Mouse (Mus musculus): Measurements from ENCODE around the gene Bloc1s5. TPM values are rescaled to one million over a fixed set of nuclear protein-coding genes. Genes with fewer than 3 reads are reported as not detected.
"Not testable (repeated sequence)": the region's sequence is repeated elsewhere in the genome, so short reads cannot be mapped to it uniquely, and the experiment has no call there.

The Bloc1s5 gene
- polyA plus RNA-seq, 1 experiment from 2014 or later: 19.7 TPM

DNA sequence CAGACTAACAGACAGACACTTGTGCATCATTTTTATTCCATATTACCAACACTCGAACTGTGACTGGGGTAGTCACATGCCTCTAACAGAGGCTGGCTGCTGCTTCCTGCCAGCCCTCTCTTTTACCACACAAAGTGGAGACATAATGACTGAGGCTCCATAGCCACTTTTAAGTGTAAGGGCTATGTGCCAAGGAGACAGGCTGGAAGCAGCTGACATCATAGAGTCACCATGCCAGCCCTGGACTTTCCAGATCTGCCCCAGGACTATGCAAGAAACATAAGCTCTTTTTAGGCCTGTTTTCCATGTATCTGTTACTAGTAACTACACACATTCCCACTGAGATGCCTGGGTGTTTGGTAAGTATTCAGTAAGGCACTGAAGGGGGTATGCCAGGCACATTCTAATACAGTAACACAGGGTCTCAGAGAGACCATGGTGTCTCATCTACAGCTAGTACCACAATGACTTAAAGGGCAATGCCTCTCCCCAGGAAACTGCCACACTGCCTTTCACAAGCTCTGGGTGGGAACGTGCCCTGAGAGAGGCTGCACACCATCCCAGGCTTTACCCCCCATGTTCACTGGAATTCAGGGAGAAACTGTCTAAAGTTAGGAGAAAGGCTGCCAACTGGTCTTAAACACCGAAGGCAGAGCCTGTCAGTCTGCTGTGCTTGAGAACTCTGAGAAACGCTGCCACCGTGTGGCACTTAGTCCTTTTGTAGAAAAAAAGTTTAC lies 9.2 kb downstream of the Bloc1s5 start:
- peak overlapping the region; percentile 32; the same call in 1 of the 2 replicates for H3K27ac ChIP-seq (ENCODE audit: low read length)
- no peak for ATAC-seq (replicated peaks; ENCODE audit: extremely low read depth, insufficient read depth, low FRiP score)
- H3K4me3 ChIP-seq (ENCODE audit: low read length): no peak overlapping the region
- H3K9ac ChIP-seq (ENCODE audit: low read length): no peak overlapping the region
- WGBS: 24% methylated on average over 5 of the region's 5 CpGs
- peaks cover 8% of the 10 kb centered on the region for H3K36me3 ChIP-seq (ENCODE audit: control insufficient read depth, insufficient read depth)
- H3K27me3 ChIP-seq (ENCODE audit: control insufficient read depth, insufficient read depth, low read length): no peaks in the 10 kb centered on the region
- H3K4me2 ChIP-seq (ENCODE audit: low read depth, low read length): no peak overlapping the region
- peaks cover 6% of the 10 kb centered on the region for H3K4me1 ChIP-seq (ENCODE audit: control insufficient read depth, insufficient read depth, low read length)
- H3K9me3 ChIP-seq (replicated peaks; ENCODE audit: control insufficient read depth, low read length): no peaks in the 10 kb centered on the region

DNA sequence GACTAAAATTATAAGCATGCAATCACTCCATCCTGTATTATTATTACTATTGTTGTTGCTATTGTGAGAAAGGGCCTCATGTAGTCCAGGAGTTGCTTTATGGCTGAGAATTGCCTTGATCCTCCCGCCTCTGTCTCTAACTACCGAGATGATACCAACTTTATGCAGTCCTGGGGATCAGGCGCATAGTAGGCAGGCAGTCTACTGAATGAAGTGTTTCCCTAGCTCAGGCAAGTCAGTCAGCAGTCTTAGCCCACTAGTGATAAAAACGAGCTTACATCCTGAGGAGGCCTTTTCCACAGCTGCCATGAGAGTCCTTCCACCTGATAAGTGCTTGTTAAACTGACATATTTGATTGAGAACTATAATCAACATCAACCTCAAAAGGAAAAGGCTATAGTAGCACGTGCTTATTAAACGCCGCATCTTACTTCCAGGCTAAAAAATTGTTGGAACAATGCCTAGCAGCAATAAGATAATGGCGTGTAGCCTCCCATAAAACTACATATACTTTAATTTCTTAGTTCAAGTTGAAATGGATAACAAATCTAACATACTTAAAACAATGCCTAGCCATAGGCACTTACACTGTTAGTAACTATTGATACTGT lies 10.5 kb downstream of the Bloc1s5 start:
- Histone ChIP-seq H3K4me2 (ENCODE audit: low read depth, low read length) (no peak overlapping the region), H3K27me3 (ENCODE audit: control insufficient read depth, insufficient read depth, low read length) (no peaks in the 10 kb centered on the region), H3K27ac (ENCODE audit: low read length) (no peak overlapping the region), H3K9me3 (replicated peaks; ENCODE audit: control insufficient read depth, low read length) (no peaks in the 10 kb centered on the region), H3K4me3 (ENCODE audit: low read length) (no peak overlapping the region), H3K4me1 (ENCODE audit: control insufficient read depth, insufficient read depth, low read length) (peaks cover 6% of the 10 kb centered on the region), H3K9ac (ENCODE audit: low read length) (no peak overlapping the region), H3K36me3 (ENCODE audit: control insufficient read depth, insufficient read depth) (peaks cover 2% of the 10 kb centered on the region; the same call in 1 of the 2 replicates)
- ATAC-seq (replicated peaks; ENCODE audit: extremely low read depth, insufficient read depth, low FRiP score): no peak
- 73% methylated on average over 8 of the region's 8 CpGs for WGBS

DNA sequence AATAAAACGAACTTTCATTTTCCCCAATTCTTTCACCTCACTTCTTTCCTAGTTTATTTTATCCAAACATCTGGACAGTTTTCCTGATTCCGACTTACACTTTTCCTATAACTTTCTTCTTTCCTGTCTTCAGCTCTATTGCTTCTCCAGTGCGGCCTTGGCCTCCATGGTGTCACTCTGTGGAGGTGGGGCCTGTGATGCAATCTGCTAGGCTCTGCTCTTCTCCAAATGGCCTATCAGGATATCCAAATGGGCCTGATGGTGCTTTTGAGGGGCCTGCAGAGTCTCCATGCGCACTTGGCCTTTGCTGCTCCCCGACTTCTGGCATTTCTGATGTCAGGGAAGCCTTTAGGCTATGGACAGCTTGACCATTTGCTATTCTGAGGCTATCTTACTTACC lies 11.6 kb downstream of the Bloc1s5 start:
- Histone ChIP-seq H3K4me2 (ENCODE audit: low read depth, low read length) (no peak overlapping the region), H3K4me1 (ENCODE audit: control insufficient read depth, insufficient read depth, low read length) (peaks cover 6% of the 10 kb centered on the region), H3K4me3 (ENCODE audit: low read length) (no peak overlapping the region), H3K36me3 (ENCODE audit: control insufficient read depth, insufficient read depth) (peaks cover 2% of the 10 kb centered on the region; the same call in 1 of the 2 replicates), H3K9me3 (replicated peaks; ENCODE audit: control insufficient read depth, low read length) (no peaks in the 10 kb centered on the region), H3K27ac (ENCODE audit: low read length) (no peak overlapping the region), H3K27me3 (ENCODE audit: control insufficient read depth, insufficient read depth, low read length) (no peaks in the 10 kb centered on the region), H3K9ac (ENCODE audit: low read length) (no peak overlapping the region)
- WGBS: 86% methylated on average over 5 of the region's 5 CpGs
- ATAC-seq (replicated peaks; ENCODE audit: extremely low read depth, insufficient read depth, low FRiP score): no peak

DNA sequence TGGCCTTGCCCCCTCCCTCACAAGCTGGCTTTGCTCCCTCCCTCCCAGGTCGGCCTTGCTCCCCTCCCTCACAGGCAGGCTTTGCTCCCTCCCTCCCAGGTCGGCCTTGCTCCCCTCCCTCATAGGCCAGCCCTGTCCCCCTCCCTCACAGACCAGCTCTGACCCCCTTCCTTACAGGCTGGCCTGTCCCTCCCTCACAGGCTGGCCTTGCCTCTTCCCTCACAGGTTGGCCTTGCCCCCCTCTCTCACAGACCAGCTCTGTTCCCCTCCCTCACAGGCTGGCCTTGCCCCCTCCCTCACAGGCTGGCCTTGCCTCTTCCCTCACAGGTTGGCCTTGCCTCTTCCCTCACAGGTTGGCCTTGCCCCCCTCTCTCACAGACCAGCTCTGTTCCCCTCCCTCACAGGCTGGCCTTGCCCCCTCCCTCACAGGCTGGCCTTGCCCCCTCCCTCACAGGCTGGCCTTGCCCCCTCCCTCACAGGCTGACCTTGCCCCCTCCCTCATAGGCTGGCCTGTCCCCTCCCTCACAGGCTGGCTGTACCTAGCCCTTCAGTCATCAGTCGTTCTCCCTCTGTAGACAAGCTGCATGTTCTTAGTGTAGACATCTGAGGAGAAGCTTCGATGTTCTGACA lies 16.8 kb downstream of the Bloc1s5 start:
- H3K27ac ChIP-seq (ENCODE audit: low read length); H3K9ac ChIP-seq (ENCODE audit: low read length); H3K27me3 ChIP-seq (ENCODE audit: control insufficient read depth, insufficient read depth, low read length); H3K36me3 ChIP-seq (ENCODE audit: control insufficient read depth, insufficient read depth); H3K9me3 ChIP-seq (replicated peaks; ENCODE audit: control insufficient read depth, low read length); H3K4me3 ChIP-seq (ENCODE audit: low read length); H3K4me1 ChIP-seq (ENCODE audit: control insufficient read depth, insufficient read depth, low read length); H3K4me2 ChIP-seq (ENCODE audit: low read depth, low read length); ATAC-seq (replicated peaks; ENCODE audit: extremely low read depth, insufficient read depth, low FRiP score): not testable (repeated sequence)
- WGBS: 47% methylated on average over 4 of the region's 4 CpGs

DNA sequence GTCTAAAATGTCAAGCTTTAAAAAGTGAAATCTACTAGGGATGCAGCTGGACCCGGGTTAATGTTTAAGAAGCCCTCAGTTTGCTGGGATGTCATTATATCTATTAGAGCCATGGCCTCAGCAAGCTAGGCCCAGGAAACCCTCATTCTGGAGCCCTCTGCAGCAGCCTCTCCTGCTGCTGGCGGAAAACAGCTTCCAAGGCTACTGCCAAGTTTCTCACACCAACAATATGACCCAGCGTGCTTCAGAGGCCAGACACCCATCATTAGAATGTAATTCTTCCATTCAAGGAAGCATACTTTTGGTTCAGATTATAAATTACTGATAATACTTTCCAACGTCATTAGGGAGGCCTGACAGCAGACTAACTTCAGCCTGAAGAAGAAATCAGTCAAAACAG lies 18.0 kb downstream of the Bloc1s5 start:
- H3K36me3 ChIP-seq (ENCODE audit: control insufficient read depth, insufficient read depth): peaks cover 9% of the 10 kb centered on the region
- no peak overlapping the region for H3K27ac ChIP-seq (ENCODE audit: low read length)
- no peak for ATAC-seq (replicated peaks; ENCODE audit: extremely low read depth, insufficient read depth, low FRiP score)
- WGBS: 58% methylated on average over 4 of the region's 4 CpGs
- H3K4me3 ChIP-seq (ENCODE audit: low read length): no peak overlapping the region
- H3K4me1 ChIP-seq (ENCODE audit: control insufficient read depth, insufficient read depth, low read length): peaks cover 3% of the 10 kb centered on the region; the same call in 1 of the 2 replicates
- no peaks in the 10 kb centered on the region for H3K27me3 ChIP-seq (ENCODE audit: control insufficient read depth, insufficient read depth, low read length)
- H3K4me2 ChIP-seq (ENCODE audit: low read depth, low read length): no peak overlapping the region
- H3K9ac ChIP-seq (ENCODE audit: low read length): no peak overlapping the region
- peaks cover 4% of the 10 kb centered on the region for H3K9me3 ChIP-seq (replicated peaks; ENCODE audit: control insufficient read depth, low read length)

DNA sequence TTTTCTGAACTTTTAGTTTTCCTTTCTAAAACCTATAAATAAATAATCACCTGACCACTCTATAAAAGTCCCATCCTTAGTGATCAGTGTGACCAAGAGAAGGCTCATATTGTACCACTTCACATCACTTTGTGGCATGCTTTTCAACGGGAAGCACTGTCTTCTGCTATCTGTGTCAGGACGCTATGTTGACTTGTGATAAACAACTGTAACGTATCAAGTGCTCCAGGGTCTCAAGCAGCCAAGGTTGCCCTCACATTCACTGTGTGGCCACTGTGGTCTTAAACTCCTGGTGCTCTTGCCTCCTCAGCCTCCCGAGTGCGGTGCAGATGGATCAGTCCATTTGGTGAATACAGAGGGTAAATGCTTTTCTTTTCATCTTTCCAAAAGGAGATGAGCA lies 19.3 kb downstream of the Bloc1s5 start:
- WGBS: 55% methylated on average over 5 of the region's 5 CpGs
- ATAC-seq (replicated peaks; ENCODE audit: extremely low read depth, insufficient read depth, low FRiP score): no peak
- Histone ChIP-seq H3K4me1 (ENCODE audit: control insufficient read depth, insufficient read depth, low read length) (peaks cover 4% of the 10 kb centered on the region), H3K9ac (ENCODE audit: low read length) (no peak overlapping the region), H3K9me3 (replicated peaks; ENCODE audit: control insufficient read depth, low read length) (peaks cover 4% of the 10 kb centered on the region), H3K4me2 (ENCODE audit: low read depth, low read length) (no peak overlapping the region), H3K27me3 (ENCODE audit: control insufficient read depth, insufficient read depth, low read length) (no peaks in the 10 kb centered on the region), H3K27ac (ENCODE audit: low read length) (no peak overlapping the region), H3K4me3 (ENCODE audit: low read length) (no peak overlapping the region), H3K36me3 (ENCODE audit: control insufficient read depth, insufficient read depth) (peaks cover 9% of the 10 kb centered on the region)

DNA sequence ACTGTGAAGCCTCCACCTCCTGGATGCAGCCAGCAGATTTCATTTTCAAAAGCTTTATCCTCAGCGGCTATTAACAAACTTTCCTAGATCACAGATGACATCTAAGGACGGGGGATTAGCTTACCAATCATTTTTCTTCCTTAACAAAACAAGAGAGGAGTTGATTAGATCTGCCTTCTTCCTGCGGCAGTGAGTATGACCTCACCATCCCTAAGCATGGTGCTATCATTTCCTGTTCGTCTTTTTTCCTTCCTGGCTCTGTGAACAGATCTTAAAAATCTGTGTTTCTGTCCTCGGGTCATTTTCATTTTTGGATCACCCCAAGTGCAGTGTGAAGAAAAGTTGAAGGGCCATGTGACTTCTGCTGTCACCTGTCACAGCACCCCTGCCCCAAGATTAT lies 20.6 kb downstream of the Bloc1s5 start:
- no peak overlapping the region for H3K9ac ChIP-seq (ENCODE audit: low read length)
- peaks cover 9% of the 10 kb centered on the region for H3K36me3 ChIP-seq (ENCODE audit: control insufficient read depth, insufficient read depth)
- H3K9me3 ChIP-seq (replicated peaks; ENCODE audit: control insufficient read depth, low read length): peaks cover 4% of the 10 kb centered on the region
- WGBS: 51% methylated on average over 5 of the region's 5 CpGs
- no peak overlapping the region for H3K4me3 ChIP-seq (ENCODE audit: low read length)
- H3K27ac ChIP-seq (ENCODE audit: low read length): no peak overlapping the region
- peaks cover 12% of the 10 kb centered on the region for H3K4me1 ChIP-seq (ENCODE audit: control insufficient read depth, insufficient read depth, low read length)
- no peak for ATAC-seq (replicated peaks; ENCODE audit: extremely low read depth, insufficient read depth, low FRiP score)
- peak overlapping the region; percentile 6; the same call in 1 of the 2 replicates for H3K4me2 ChIP-seq (ENCODE audit: low read depth, low read length)
- no peaks in the 10 kb centered on the region for H3K27me3 ChIP-seq (ENCODE audit: control insufficient read depth, insufficient read depth, low read length)

DNA sequence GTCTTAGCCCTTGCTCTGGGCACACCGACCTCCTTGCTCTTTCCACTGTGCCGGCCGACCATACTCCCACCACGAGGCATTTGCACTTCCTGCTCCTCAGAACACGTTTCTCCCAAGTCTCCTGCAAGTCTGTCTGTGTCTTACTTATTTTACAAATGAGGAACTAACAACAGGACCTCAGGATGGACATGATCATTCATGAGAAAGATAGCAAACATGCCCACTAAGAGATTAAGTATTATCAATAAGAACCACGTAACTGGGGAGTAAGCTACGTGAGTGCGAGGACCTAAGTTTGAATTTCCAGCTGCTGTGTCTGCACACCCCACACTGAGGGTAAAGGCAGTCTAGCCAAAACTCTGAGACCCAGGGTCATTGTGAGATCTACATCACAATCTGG lies 21.3 kb downstream of the Bloc1s5 start:
- no peaks in the 10 kb centered on the region for H3K27me3 ChIP-seq (ENCODE audit: control insufficient read depth, insufficient read depth, low read length)
- 75% methylated on average over 8 of the region's 8 CpGs for WGBS
- peaks cover 6% of the 10 kb centered on the region for H3K36me3 ChIP-seq (ENCODE audit: control insufficient read depth, insufficient read depth)
- no peak overlapping the region for H3K27ac ChIP-seq (ENCODE audit: low read length)
- H3K9me3 ChIP-seq (replicated peaks; ENCODE audit: control insufficient read depth, low read length): peaks cover 4% of the 10 kb centered on the region
- peaks cover 12% of the 10 kb centered on the region for H3K4me1 ChIP-seq (ENCODE audit: control insufficient read depth, insufficient read depth, low read length)
- H3K9ac ChIP-seq (ENCODE audit: low read length): no peak overlapping the region
- H3K4me3 ChIP-seq (ENCODE audit: low read length): no peak overlapping the region
- H3K4me2 ChIP-seq (ENCODE audit: low read depth, low read length): no peak overlapping the region
- no peak for ATAC-seq (replicated peaks; ENCODE audit: extremely low read depth, insufficient read depth, low FRiP score)

DNA sequence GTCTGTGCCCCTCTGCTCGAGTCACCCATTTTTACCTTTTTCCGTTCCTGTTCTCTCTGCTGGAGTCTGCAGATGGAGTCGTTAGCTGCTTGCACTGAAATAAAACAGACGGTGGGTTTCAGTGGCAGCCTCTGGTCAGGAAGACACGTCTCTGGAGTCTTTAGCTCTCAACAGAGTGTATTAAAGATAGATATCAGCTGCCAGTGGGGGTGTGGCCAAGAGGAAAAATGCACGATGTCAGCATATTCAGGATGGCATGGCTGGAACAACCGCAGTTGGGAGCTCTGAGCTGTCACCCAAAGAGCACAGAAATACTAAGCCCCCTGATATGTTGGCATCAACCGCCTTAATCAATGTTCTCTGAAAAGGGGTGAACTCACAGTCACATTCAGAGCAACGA lies 22.3 kb downstream of the Bloc1s5 start:
- Histone ChIP-seq H3K27me3 (ENCODE audit: control insufficient read depth, insufficient read depth, low read length) (no peaks in the 10 kb centered on the region), H3K4me2 (ENCODE audit: low read depth, low read length) (no peak overlapping the region), H3K9me3 (replicated peaks; ENCODE audit: control insufficient read depth, low read length) (peaks cover 4% of the 10 kb centered on the region), H3K36me3 (ENCODE audit: control insufficient read depth, insufficient read depth) (peaks cover 6% of the 10 kb centered on the region), H3K9ac (ENCODE audit: low read length) (no peak overlapping the region), H3K4me3 (ENCODE audit: low read length) (no peak overlapping the region), H3K4me1 (ENCODE audit: control insufficient read depth, insufficient read depth, low read length) (peaks cover 12% of the 10 kb centered on the region), H3K27ac (ENCODE audit: low read length) (no peak overlapping the region)
- 82% methylated on average over 9 of the region's 9 CpGs for WGBS
- no peak for ATAC-seq (replicated peaks; ENCODE audit: extremely low read depth, insufficient read depth, low FRiP score)

Data from heart, embryonic 16.5 days (tissue).